Comparison of ENCODE assay signal across 10 mouse cellular contexts in genomic region chr14:103680285-103680819, GRCm38 (mm10). TPM values are rescaled to one million over a fixed set of nuclear protein-coding genes. Genes with fewer than 3 reads are reported as not detected.
A peak's percentile ranks its signal among the peaks of the same experiment; 100 is the strongest.
DNase-seq lines count a peak whose midpoint lies in the region; ATAC-seq and TF ChIP-seq lines count a peak whose summit lies in the region.
"Had no signal": no experiment of that assay in that cellular context is flagged by ENCODE, and none has a peak within 500 bp of the region (broad histone marks: within the 10 kb centered on the region; RNA-seq: fewer than 3 reads in every experiment).

No protein-coding gene starts in this region.

- no peak for TF ChIP-seq CTCF in heart, adult 2 months (IDR thresholded peaks at IDR 0.05)

- H3K4me2 ChIP-seq in heart, embryonic 12.5 days, result peak overlapping the region; percentile 68
- H3K4me2 ChIP-seq in hindbrain, embryonic 13.5 days, result peak overlapping the region; percentile 41
- peak overlapping the region; percentile 34; the same call in 1 of the 2 replicates for H3K4me2 ChIP-seq in midbrain, embryonic 13.5 days (replicated peaks)
- H3K4me2 ChIP-seq: limb, embryonic 15.5 days had no signal

- TF ChIP-seq POLR2A in heart, adult 2 months (IDR thresholded peaks at IDR 0.05; ENCODE audit: insufficient read depth, low read depth, low read length), result no peak

- WGBS in heart, embryonic 12.5 days, result 30% methylated on average over 7 of the region's 7 CpGs
- 36% methylated on average over 7 of the region's 7 CpGs for WGBS in heart, adult 2 months
- WGBS in hindbrain, embryonic 13.5 days, result 63% methylated on average over 7 of the region's 7 CpGs
- WGBS in midbrain, embryonic 13.5 days, result 53% methylated on average over 7 of the region's 7 CpGs

- H3K27ac ChIP-seq in heart, embryonic 12.5 days (ENCODE audit: poor library complexity, severe bottlenecking), result no peak overlapping the region
- H3K27ac ChIP-seq in heart, adult 2 months, result no peak overlapping the region
- peak overlapping the region; percentile 86 for H3K27ac ChIP-seq in hindbrain, embryonic 13.5 days
- peak overlapping the region; percentile 76 for H3K27ac ChIP-seq in midbrain, embryonic 13.5 days
- H3K27ac ChIP-seq: limb, embryonic 15.5 days had no signal

- peaks cover 14% of the 10 kb centered on the region for H3K4me1 ChIP-seq in heart, embryonic 12.5 days (replicated peaks)
- no peaks in the 10 kb centered on the region for H3K4me1 ChIP-seq in heart, adult 2 months (ENCODE audit: control insufficient read depth, insufficient read depth, low read length)
- H3K4me1 ChIP-seq in hindbrain, embryonic 13.5 days (replicated peaks), result peaks cover 55% of the 10 kb centered on the region
- peaks cover 55% of the 10 kb centered on the region for H3K4me1 ChIP-seq in midbrain, embryonic 13.5 days (replicated peaks)
- H3K4me1 ChIP-seq: limb, embryonic 15.5 days had no signal

- no peak for ATAC-seq in heart, embryonic 12.5 days (ENCODE audit: insufficient number of reproducible peaks, low FRiP score)
- 0 out of 2 replicates have a peak, but pooled peaks have one; percentile 16 for ATAC-seq in hindbrain, embryonic 13.5 days (ENCODE audit: low FRiP score)
- peak; percentile 58; the same call in 1 of the 2 replicates for ATAC-seq in midbrain, embryonic 13.5 days

- DNase-seq in heart, adult 2 months, result no peak
- DNase-seq in ZHBTc4 (ENCODE audit: low read depth, low spot score), result peak; percentile 15
- DNase-seq in gastrocnemius, adult 18-20 months (ENCODE audit: low spot score), result no peak
- DNase-seq in layer of hippocampus, adult 9-11 months, result no peak
- DNase-seq in gastrocnemius, postnatal 25 days, result no peak
- DNase-seq: adrenal gland, adult 2 months had no signal

- no peaks in the 10 kb centered on the region for H3K36me3 ChIP-seq in heart, embryonic 12.5 days
- H3K36me3 ChIP-seq in heart, adult 2 months (ENCODE audit: control insufficient read depth, insufficient read depth, low read length), result no peaks in the 10 kb centered on the region
- H3K36me3 ChIP-seq in hindbrain, embryonic 13.5 days, result no peaks in the 10 kb centered on the region
- H3K36me3 ChIP-seq in midbrain, embryonic 13.5 days, result 0 out of 2 replicates have a peak, but pooled peaks cover 4% of the 10 kb centered on the region
- H3K36me3 ChIP-seq: limb, embryonic 15.5 days had no signal

- H3K9me3 ChIP-seq in heart, embryonic 12.5 days (replicated peaks), result no peaks in the 10 kb centered on the region
- no peaks in the 10 kb centered on the region for H3K9me3 ChIP-seq in hindbrain, embryonic 13.5 days
- no peaks in the 10 kb centered on the region for H3K9me3 ChIP-seq in midbrain, embryonic 13.5 days
- H3K9me3 ChIP-seq: limb, embryonic 15.5 days had no signal

- TF ChIP-seq EP300 in heart, adult 2 months (IDR thresholded peaks at IDR 0.05; ENCODE audit: insufficient read depth, low read depth, low read length), result no peak

- no peaks in the 10 kb centered on the region for H3K79me2 ChIP-seq in heart, adult 2 months (replicated peaks; ENCODE audit: control insufficient read depth, insufficient read depth, low read length)

- peak overlapping the region; percentile 32 for H3K4me3 ChIP-seq in heart, embryonic 12.5 days
- no peak overlapping the region for H3K4me3 ChIP-seq in heart, adult 2 months
- H3K4me3 ChIP-seq in hindbrain, embryonic 13.5 days, result no peak overlapping the region
- H3K4me3 ChIP-seq in midbrain, embryonic 13.5 days (replicated peaks), result no peak overlapping the region
- H3K4me3 ChIP-seq: limb, embryonic 15.5 days had no signal

- H3K9ac ChIP-seq in heart, embryonic 12.5 days, result 0 out of 2 replicates have a peak overlapping the region, but pooled peaks have one; percentile 35
- H3K9ac ChIP-seq in heart, adult 2 months (ENCODE audit: low read depth, low read length), result no peak overlapping the region
- H3K9ac ChIP-seq in hindbrain, embryonic 13.5 days, result peak overlapping the region; percentile 60
- H3K9ac ChIP-seq in midbrain, embryonic 13.5 days (replicated peaks), result 0 out of 2 replicates have a peak overlapping the region, but pooled peaks have one; percentile 4
- H3K9ac ChIP-seq: limb, embryonic 15.5 days had no signal

- peaks cover 32% of the 10 kb centered on the region for H3K27me3 ChIP-seq in heart, embryonic 12.5 days (replicated peaks)
- no peaks in the 10 kb centered on the region for H3K27me3 ChIP-seq in heart, adult 2 months (ENCODE audit: control insufficient read depth, insufficient read depth, low read length)
- H3K27me3 ChIP-seq in hindbrain, embryonic 13.5 days, result no peaks in the 10 kb centered on the region
- no peaks in the 10 kb centered on the region for H3K27me3 ChIP-seq in midbrain, embryonic 13.5 days
- H3K27me3 ChIP-seq: limb, embryonic 15.5 days had no signal

- intact Hi-C loops in heart, adult 2 months (cut with DNase I), result no loop called here

RNA-seq across cellular contexts. Expression of gene Slain1, which starts 30.3 kb away (rescaled TPM):
- 0.73 and 0.87 TPM in 2 replicates for polyA plus RNA-seq in heart, embryonic 12.5 days (2016; fragmentation: Nextera tagmentation; extraction: Ambion mirVana)
- total RNA-seq in heart, adult 2 months (2021), result under 1 TPM; 0.10 to 0.41 TPM
- 0.38 and 0.43 TPM in 2 replicates for polyA plus RNA-seq in heart, adult 2 months (2012; rRNA removed)
- polyA plus RNA-seq in hindbrain, embryonic 13.5 days (2015; fragmentation: Nextera tagmentation; extraction: Ambion mirVana), result 14.2 and 15.4 TPM in 2 replicates
- 11.1 and 17.3 TPM in 2 replicates for polyA plus RNA-seq in midbrain, embryonic 13.5 days (2015; fragmentation: Nextera tagmentation; extraction: Ambion mirVana)
- total RNA-seq in gastrocnemius, adult 18-20 months (2021), result not detected
- total RNA-seq in gastrocnemius, postnatal 25 days (2021), result not detected

Comparison
In these comparisons a context has a peak if more than half of its experiments do, and no peak if none do; other contexts are left out.
1. H3K27ac ChIP-seq: peak in hindbrain, embryonic 13.5 days (single experiment) and midbrain, embryonic 13.5 days (single experiment); none in heart, embryonic 12.5 days (single experiment) and heart, adult 2 months (single experiment).
2. Peak in every context shown above with its lines, with median percentiles within 50 percentile points of each other: H3K4me2 ChIP-seq.